Mouse (Mus musculus) left cerebral cortex, postnatal 10 days (tissue): Measurements from ENCODE around the gene Fam178b. TPM values are rescaled to one million over a fixed set of nuclear protein-coding genes. Genes with fewer than 3 reads are reported as not detected.

Experiments
- DNase-seq, 2 experiments: peaks; one replicate each; pipeline ENCODE4 v3.0.0; 2021 to 2022; ENCODE audit warnings: low spot score in 2 of 2, mixed read lengths in 1 of 2; ENCODE audit errors: extremely low spot score in 1 of 2
- intact Hi-C: fragments of 180-260 bp; cut with DNase I; formaldehyde crosslinking; loops from one replicate; pipeline ENCODE4 v1.15.1; 2025
- total RNA-seq, 2 experiments: library from RNA; stranded (reverse); gene quantifications; 2 replicates each; pipeline ENCODE4 v1.2.3; 2021

Gene Fam178b
- total RNA-seq, result under 1 TPM in 1 of 2 experiments, not detected in 1; 0.69 TPM

DNA sequence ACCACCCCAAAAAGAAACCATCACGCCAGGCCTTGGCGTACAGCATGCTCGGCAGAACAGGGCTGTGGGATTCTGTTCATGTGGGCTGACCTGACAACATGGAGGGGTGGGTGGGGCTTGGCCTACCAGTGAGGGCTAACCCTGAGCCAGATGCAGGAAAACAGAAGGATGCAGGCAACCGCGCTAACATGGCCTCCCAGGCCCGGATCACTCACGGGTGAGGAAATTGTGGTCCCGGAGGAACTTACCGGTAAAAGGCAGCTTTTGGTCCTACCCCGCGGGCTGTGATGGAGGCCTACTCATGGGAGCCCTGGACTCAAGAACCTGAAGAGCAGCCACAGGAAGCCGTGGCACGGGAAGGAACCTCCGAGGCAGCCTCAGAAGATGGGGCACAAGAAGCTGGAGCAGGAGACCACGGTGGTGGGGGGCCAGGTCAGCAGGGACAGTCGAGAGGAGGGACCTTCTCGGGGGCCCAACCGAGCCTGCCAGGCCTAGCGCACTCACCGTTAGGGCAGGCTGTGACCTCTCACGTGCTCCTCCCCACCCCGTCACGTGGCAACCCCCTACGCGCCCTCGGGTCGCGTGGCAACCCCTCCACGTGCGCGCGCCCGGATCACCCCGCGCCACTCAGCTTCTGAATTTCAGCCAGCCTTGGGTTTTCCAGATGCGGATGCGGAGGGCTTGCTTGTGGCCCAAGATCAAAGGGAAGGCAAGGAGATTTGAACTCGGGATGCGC, at the start of gene Fam178b:
Fam178b (minus strand) TSS at position 564 of the 736 bp plus-strand sequence.
- intact Hi-C loops, result no loop called here
- peak in 1 of 2 experiments; percentile 39 for DNase-seq

DNA sequence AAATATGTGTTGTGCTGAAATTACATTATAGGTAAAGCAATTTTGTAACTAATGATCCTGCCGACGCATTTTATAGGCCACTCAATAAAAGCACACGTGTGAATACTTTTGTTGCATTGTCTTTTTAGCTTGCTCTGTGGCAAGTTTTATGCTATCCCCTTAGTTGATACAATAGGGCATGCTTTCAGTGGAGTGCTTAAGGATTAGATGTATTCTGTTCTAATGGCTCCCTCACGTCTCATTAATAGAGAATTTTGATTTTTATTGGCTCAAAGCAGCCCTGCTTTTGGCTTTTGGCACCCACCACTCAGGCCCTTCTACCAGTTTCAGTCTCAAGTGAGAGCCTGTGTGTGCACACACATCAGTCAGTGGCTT, 41.1 kb upstream of the Fam178b start:
- DNase-seq, result no peak
- intact Hi-C loops, result no loop called here

DNA sequence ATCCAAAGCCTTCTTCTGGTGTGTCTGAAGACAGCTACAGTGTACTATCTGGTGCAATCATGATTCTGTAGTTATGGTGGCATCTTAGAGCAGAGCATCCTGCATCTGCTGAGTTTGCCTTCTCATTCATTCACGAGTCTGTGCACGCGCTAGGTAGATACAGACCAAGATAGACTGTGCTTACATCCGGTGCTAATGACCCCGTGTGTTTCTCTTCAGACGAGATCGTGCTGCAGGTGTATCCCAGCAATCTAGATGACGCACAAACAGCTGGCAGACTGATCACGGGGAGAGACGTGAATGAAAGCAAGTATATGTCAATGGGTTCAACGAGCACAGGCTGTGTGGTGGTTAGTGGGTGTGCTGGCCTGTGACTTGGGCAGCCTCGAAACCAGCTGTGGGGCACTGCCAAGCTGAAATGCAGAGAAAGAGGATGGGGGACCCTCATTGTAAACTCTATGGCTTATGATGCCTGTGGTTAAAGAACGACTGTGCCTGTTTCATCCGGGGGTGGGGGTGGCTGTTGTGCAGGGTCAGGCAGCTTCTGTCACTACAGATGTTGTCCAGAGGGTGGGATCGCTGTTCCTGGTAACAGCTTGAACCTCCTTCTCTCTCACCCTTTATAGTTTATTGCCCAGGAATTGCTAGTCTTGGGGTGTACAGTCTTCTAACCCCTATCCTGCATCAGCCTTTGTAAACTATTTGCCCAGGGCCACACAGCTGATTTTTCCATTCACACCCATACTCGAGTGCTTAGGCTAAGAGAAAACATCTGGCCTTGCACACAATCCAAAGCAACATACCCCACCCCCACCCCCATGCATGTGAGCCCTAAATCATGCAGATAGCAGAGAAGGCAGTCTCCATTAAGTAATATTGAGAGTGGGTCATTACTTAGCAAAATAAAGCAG, 40.4 kb upstream of the Fam178b start:
- no peak for DNase-seq
- intact Hi-C loops, result no loop called here

DNA sequence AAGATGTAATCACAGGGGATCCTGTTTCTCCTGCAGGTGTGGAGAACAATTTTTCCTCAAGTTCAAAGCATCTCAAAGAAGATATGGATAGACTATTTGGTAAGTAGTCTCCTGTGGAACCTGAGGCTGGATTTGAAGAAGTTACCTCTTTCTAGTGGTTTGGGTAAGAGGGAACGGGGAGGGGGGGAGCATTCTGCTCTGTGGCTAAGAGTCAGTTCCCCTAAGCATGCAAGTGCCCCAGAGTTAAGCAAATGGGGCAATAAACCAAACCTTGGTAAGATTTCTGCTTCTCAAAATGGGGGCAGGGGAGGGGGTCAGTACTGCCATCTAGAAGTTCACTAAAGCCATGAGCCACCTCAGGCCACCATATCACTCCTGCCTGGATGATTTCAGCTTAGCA, 35.8 kb upstream of the Fam178b start:
- DNase-seq, result no peak
- intact Hi-C loops, result no loop called here

DNA sequence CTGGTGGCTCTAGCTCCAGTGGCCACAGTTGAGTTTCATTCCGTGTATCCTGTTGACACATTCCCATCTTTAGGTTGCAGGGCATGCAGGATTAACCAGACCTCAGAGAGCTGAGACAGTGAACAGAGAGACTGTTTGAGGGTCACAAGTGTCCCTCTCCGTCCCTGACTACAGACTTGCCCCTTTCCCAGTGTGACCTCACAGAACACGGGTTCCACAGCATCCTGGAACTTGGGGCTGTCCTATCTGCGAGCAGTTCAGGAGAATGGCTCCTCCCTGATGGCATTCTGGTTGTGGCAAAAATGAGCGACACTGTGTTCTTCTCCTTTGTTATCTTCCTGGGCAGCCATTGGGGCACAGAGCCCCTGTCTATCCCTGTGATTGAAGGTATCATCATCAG, 31.3 kb upstream of the Fam178b start, which contains the start of gene Actr1b:
Actr1b (minus strand) TSS at position 112 of the 400 bp plus-strand sequence.
- intact Hi-C loops, result no loop called here
- DNase-seq, result no peak

DNA sequence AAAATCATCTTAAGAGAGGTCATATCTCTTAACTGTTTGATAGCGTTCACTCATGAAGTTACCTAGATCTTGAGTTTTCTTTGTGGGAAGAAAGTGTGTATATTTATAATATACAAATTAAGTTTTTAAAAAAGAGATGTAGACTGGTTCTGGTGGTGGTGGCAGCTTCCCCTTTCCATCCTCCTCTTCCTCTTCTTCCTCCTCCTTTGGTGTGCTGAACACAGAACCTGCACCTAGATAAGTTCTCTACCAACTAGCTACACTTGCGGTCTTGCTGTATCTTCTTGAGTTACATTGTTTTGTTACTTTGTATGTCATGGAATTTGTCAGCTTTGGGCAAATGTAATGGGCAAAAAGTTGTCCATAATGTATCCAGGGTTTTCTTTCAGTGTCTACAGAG, 28.1 kb upstream of the Fam178b start:
- DNase-seq, result no peak
- intact Hi-C loops, result no loop called here

DNA sequence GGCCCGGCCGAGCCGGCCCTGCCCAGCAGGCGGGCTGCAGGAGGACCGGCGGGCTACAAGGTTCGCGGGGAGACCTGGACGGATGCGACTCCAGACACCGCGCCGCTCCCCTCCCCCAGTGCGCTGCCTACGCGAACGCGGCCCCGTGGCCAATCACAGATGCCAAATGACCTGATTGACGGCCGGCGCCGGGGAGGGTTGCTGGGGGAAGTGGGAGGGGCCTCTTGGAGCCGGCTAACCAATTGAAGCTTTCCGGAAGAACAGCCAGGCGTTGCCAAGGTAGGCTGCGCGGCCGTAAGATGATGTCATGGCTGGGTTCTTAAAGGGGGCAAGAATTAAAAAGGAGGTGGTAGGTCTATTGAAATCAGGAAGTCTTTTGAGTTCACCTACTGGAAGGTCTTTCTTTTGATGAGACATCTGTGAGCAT, 26.9 kb upstream of the Fam178b start, which contains the start of gene 4933424G06Rik:
4933424G06Rik (plus strand) TSS at position 296 of the 427 bp plus-strand sequence.
- intact Hi-C loops, result no loop called here
- DNase-seq, result peak; percentile 97 to 99

DNA sequence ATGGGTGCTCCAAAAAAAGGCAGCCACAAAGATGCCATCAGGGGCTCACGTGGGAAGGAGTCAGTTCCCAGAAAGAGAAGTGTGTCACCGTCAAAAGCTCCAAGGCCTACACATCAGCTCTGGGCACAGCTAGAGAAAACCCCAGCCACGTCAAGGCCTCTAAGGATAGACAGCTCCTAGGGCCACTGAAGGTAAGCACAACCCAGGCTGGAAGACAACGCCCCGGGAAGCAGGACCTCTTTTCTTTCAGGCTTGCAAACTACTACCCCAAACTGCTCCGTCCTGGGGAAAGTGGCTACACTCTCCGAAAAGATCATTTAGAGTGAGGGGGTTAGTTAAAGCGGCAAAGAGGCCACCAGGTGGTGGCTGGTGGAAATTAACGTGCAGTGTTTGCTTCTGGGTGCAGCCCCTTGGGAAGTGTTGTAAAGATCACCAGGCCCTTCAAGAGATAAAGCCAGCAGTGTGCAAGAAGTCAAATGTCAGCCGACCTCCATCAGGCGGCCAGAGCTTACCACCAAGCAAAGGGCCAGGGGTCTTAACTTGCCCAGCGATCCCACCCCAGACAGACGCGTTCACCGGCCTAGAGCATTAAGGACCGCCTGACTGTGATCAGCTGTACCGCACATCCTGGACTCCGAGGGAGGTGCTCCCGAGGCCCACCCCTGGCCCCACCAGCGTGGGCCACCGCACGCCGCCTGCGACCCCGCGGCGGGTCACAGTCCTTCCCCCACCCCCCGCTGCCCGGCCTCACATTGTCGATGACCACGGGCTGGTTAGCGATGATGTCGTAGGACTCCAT, 26.3 kb upstream of the Fam178b start:
- DNase-seq, result peak in 1 of 2 experiments; percentile 25
- intact Hi-C loops, result no loop called here

DNA sequence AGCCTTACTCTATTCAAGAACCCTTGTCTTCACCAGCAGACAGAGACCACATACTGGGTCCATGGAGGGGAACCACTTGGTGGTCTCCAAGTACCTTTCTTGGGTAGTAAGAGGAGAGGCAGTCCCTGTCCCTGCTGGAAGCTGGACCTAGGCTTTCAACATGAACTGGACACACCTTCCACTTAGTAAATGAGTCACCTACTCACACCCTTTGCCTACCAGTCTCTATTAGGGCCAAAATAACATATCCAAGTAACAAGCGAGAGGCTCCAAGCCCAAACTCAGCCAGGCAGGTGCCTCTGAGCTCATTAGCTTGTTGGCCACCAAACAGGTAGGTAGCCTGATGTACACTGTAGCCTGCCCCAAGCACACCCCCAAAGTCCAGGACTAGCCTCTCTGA, 25.6 kb upstream of the Fam178b start:
- DNase-seq, result no peak
- intact Hi-C loops, result no loop called here

DNA sequence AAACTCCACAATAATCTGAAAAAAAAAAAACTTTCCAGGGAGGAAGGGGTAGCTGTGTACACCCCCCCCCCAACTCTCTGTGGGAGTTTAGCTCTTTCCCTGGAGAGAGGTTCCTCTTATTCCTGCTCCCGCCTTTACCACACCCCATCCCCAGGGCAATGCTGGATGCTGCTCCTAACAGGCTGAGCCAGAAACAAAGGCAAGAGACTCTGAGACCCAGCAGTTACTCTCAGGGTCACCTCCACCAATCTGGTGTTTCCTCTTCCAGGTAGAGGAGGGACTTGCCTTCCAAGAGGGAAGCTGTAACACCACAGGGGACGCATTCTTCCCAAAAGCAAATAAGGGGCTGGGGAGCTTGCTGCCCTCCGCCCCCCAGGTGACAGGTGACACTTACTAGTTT, 24.8 kb upstream of the Fam178b start:
- intact Hi-C loops, result no loop called here
- DNase-seq, result no peak

DNA sequence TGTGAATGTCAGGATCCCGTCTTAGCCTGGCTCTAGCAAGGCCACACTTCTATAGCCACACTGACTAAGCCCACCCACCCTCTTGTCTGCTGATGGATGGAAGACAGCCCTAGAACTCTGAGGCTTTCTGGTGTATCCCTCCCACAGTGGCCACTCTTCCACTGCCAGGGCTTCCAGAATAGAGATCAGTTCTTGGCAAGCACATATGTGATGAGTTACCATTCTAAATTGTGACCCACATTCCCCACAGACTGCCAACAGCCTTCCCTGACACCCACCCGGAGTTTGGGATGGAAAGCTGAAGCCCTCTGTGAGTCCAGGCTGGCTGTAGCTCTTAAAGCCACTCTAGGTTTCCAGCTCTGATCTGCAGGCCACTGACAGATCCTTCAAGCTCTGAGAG, 24.2 kb upstream of the Fam178b start:
- intact Hi-C loops, result no loop called here

DNA sequence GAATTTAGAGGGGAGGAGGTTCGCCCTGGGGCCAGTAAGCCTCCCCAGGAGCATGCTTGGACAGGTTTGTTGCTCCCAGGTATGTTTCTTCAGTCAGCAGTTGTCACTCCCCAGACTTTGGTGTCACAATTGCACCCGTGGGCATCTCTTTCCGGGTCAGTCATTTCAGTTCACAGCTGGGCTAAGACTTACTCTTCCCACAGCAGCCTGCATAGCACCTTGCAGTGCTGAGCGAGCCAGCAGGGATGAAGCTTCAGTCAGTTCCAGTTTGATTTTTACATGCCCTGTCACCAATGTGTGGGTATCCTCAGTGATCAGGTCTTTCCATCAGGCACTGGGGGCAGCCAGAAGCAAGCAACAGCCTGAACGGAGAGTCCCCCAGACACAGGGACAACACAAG, 14.0 kb upstream of the Fam178b start:
- intact Hi-C loops, result no loop called here

More for the DNA sequence above, 24.2 kb upstream of the Fam178b start:
- DNase-seq, result no peak

DNA sequence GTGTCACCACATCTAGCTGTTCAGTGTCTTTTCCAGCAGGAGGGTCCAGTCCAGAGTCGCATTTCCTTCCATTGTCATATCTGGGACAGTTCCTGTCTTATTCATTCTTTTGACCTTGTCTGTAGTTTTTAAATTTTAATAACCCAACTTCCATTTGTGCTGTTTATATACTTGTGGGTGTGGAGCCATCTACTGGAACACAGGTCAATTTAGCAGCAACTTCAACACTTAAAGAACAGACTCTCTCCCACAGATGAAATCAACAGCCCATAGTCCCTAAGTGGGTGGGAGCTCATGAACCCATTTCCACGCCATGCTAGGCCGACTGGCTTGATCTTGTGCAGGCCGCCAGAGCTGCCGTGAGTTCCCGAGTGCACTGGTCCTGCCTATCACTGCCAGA, 13.4 kb upstream of the Fam178b start:
- no peak for DNase-seq
- intact Hi-C loops, result no loop called here

More for the DNA sequence above, 14.0 kb upstream of the Fam178b start:
- no peak for DNase-seq

DNA sequence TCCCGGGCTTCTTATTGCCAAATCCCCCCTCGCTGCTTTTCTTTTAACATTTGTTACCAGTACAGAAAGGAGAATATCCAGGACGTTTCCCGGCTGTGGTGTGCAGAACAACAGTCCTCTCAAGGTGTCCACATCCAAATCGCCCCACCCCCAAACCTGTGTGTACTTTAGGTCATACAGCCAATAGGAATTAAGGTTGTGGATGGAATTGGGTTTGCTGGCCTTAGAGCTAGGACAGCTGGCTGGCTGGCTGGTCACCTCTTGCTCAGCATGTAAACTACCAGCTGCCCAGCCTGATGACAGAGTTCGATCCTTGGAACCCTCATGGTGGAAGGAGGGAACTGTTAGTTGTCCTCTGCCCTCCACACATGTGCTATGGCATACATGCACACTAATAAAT, 11.9 kb upstream of the Fam178b start:
- no peak for DNase-seq
- intact Hi-C loops, result no loop called here

DNA sequence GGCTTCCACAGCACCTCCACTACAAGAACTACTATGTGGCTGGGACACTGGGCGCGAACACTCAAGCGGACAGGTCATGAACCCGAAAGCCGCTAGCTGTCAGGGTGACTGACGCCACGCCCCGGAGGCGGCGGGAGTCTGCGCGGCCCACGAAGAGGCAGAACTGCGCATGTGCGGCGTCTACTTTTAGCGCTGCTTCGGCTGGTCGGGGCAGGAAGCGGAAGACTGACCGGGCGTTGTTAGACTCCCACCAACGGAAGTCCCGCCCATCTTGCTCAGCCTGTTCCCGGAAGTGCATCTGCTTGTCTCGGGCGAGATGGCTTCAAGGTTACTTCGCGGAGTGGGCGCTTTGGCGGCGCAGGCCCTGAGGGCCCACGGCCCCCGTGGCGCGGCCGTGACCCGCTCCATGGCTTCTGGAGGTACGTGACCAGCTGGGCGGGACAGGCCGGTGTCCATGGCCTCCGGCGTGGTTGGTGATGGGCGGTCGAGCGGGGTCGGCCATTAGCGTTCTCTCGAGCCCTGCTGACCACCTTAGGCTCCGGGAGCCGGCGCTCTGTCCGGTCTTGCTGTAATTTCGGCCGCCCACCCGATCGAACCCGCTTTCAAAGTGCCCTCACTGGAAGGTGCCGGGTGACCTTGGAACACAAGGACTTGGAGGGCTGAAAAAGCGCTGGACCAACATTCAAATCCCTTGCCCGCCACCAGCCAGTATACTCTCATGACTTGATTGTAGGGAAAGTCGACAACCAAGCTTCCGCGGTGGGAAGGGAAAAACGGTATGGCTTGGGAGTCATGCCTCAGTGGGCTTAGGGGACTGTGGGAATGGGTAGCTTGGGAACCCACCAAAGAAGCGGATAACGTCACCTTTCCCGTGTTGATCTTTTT, 8.5 kb upstream of the Fam178b start, which contains the start of gene Cox5b:
Cox5b (plus strand) TSS at position 179 of the 885 bp plus-strand sequence.
- peak; percentile 95 to 98 for DNase-seq
- intact Hi-C loops, result no loop called here

DNA sequence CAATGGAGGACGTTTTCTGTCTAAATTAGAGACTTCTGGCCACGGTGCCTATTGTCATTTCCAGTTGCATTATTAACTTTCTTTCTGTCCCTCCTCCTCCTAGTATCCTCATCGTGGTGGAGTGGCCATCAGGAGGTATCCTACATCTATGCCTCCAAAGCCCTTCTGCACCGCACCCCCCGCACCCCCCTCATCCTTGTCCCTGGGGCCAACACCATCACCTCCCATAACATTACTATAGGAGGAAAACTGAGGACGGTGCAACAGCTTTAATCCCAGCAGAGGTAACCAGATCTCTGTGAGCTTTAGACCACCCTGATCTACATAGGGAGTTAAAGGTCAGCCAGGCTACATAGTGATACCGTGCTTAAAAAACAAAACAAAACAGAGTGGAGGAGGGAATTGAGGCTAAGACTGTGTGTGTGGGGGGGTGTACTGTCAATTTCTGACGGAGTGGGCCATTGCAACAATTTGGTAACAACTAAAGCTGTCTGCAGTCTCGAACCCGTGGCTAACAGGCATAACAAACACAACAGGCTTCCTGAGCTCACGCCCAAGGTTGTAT, 7.8 kb upstream of the Fam178b start:
- no peak for DNase-seq
- intact Hi-C loops, result no loop called here

DNA sequence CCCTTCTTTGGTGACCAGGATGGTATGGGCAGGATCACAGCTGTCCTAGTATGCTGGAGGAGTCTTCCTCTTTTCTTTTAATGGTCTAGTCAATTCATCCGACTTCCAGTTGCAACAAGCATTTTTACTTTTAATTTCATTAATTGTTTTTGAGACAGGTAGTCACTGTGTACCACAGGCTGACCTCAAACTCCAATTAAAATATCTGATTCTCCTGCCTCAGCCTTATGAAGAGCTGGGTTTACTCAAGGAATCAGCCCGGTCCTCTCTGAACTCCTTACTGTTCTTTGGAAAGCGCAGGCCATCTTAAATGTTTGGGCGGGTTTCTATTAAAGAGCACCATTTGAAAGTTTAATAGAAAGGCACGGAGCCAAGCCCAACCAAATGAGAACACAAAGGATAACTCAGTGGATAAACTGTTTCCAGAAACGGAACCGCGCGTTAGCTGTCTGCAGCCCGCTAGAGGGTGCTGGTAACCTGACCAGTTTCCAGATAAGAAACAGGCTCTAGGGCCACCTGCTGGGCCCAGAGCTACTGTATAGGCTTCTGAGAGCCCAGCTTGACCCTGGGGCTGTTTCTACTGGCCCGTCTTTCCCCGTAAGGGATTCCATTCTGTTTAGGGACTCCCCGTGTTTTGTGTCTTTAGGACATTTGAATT, 956 bp upstream of the Fam178b start:
- DNase-seq, result peak; percentile 83 to 90
- intact Hi-C loops, result loop anchor here (1.0 kb wide), 1 partner anchor 137 kb away; the partner anchor contains the start of gene Ankrd39
